Mouse (Mus musculus) liver, embryonic 16.5 days (tissue): ENCODE data around the gene Asb4. TPM values are rescaled to one million over a fixed set of nuclear protein-coding genes. Genes with fewer than 3 reads are reported as not detected.
A peak's percentile ranks its signal among the peaks of the same experiment; 100 is the strongest.

ENCODE experiments used
- ATAC-seq: fragments of 200-750 bp; cut with Nextera tagmentation; 2 replicates; pipeline ENCODE4 v1.8.0; 2017; ENCODE audit warnings: low read depth, mild to moderate bottlenecking, moderate number of reproducible peaks, moderate library complexity
- H3K27ac ChIP-seq: fragments of 300-500 bp; sonication (generic); 2 replicates; pipeline ENCODE4 v1.5.1; 2014; ENCODE audit warnings: mild to moderate bottlenecking, low read length
- H3K27me3 ChIP-seq: fragments of 300-500 bp; sonication (generic); 2 replicates; pipeline ENCODE4 v1.6.1; 2014; ENCODE audit warnings: low read depth, low read length, mixed read lengths; ENCODE audit not compliant: control insufficient read depth, insufficient read depth
- H3K36me3 ChIP-seq: fragments of 300-500 bp; sonication (generic); 2 replicates; pipeline ENCODE4 v1.6.1; 2014; ENCODE audit warnings: mild to moderate bottlenecking; ENCODE audit not compliant: control insufficient read depth, insufficient read depth
- H3K4me1 ChIP-seq: fragments of 300-500 bp; sonication (generic); 2 replicates; pipeline ENCODE4 v1.6.1; 2014; ENCODE audit warnings: low read depth, low read length, mixed read lengths; ENCODE audit not compliant: control insufficient read depth
- H3K4me2 ChIP-seq: fragments of 300-500 bp; sonication (generic); 2 replicates; pipeline ENCODE4 v1.6.1; 2014; ENCODE audit warnings: low read depth, low read length, mixed read lengths
- H3K4me3 ChIP-seq: fragments of 300-500 bp; sonication (generic); 2 replicates; pipeline ENCODE4 v1.5.1; 2014; ENCODE audit warnings: low read depth, mild to moderate bottlenecking, low read length
- H3K9ac ChIP-seq: fragments of 300-500 bp; sonication (generic); 2 replicates; pipeline ENCODE4 v1.6.1; 2014; ENCODE audit warnings: low read depth, low read length
- H3K9me3 ChIP-seq: fragments of 300-500 bp; sonication (generic); replicated peaks from 2 replicates; pipeline ENCODE4 v1.6.1; 2016; ENCODE audit warnings: low read length; ENCODE audit not compliant: control insufficient read depth
- WGBS: fragments of 180-500 bp; shearing (Covaris S2); extraction: QIAGEN DNeasy Blood & Tissue Kit; methylation state at CpG from one replicate; pipeline ENCODE4 v1.1.7; 2014; ENCODE audit not compliant: insufficient replicate concordance; 5-methylcytosine and 5-hydroxymethylcytosine counted together
- polyA plus RNA-seq: library from polyadenylated mRNA; unstranded; fragments of >200 nt; fragmentation: Nextera tagmentation; extraction: Ambion mirVana; gene quantifications from 2 replicates; pipeline ENCODE4 v1.2.1, GENCODE M21; 2015

Asb4 gene
- polyA plus RNA-seq, 1 experiment from 2014 or later, result 3.5 TPM

- WGBS, result 79% methylated on average over 4 of the region's 4 CpGs
These were observed 46.4 kb downstream of the Asb4 start for GRCm38 (mm10) chr6:5429562-5429961.

GRCm38 (mm10) chr6:5429982-5430550 lies 46.9 kb downstream of the Asb4 start:
- 73% methylated on average over 4 of the region's 4 CpGs for WGBS
- H3K36me3 ChIP-seq, result no peaks in the 10 kb centered on the region
- H3K4me2 ChIP-seq, result no peak overlapping the region

More at GRCm38 (mm10) chr6:5429562-5429961, 46.4 kb downstream of the Asb4 start:
- no peaks in the 10 kb centered on the region for H3K27me3 ChIP-seq
- no peak overlapping the region for H3K27ac ChIP-seq
- no peaks in the 10 kb centered on the region for H3K4me1 ChIP-seq
- no peak overlapping the region for H3K9ac ChIP-seq
- H3K4me2 ChIP-seq, result no peak overlapping the region
- no peaks in the 10 kb centered on the region for H3K36me3 ChIP-seq
- no peak for ATAC-seq
- H3K9me3 ChIP-seq, result no peaks in the 10 kb centered on the region
- no peak overlapping the region for H3K4me3 ChIP-seq

GRCm38 (mm10) chr6:5433887-5434286 lies 50.7 kb downstream of the Asb4 start:
- Histone ChIP-seq H3K4me2 (no peak overlapping the region), H3K27me3 (no peaks in the 10 kb centered on the region), H3K36me3 (no peaks in the 10 kb centered on the region), H3K9me3 (no peaks in the 10 kb centered on the region), H3K9ac (no peak overlapping the region), H3K4me1 (no peaks in the 10 kb centered on the region), H3K4me3 (no peak overlapping the region), H3K27ac (no peak overlapping the region)
- ATAC-seq, result no peak
- 49% methylated on average over 2 of the region's 2 CpGs for WGBS

More at GRCm38 (mm10) chr6:5429982-5430550, 46.9 kb downstream of the Asb4 start:
- H3K4me1 ChIP-seq, result no peaks in the 10 kb centered on the region
- no peak overlapping the region for H3K27ac ChIP-seq
- H3K27me3 ChIP-seq, result no peaks in the 10 kb centered on the region
- H3K9me3 ChIP-seq, result no peaks in the 10 kb centered on the region
- H3K9ac ChIP-seq, result no peak overlapping the region
- no peak overlapping the region for H3K4me3 ChIP-seq
- no peak for ATAC-seq

GRCm38 (mm10) chr6:5437757-5438156 lies 54.6 kb downstream of the Asb4 start:
- Histone ChIP-seq H3K4me2 (no peak overlapping the region), H3K9me3 (no peaks in the 10 kb centered on the region), H3K27me3 (no peaks in the 10 kb centered on the region), H3K27ac (no peak overlapping the region), H3K9ac (no peak overlapping the region), H3K36me3 (no peaks in the 10 kb centered on the region), H3K4me3 (no peak overlapping the region), H3K4me1 (peaks cover 5% of the 10 kb centered on the region)
- WGBS, result 35% methylated on average over 4 of the region's 4 CpGs
- ATAC-seq, result no peak

- no peak for ATAC-seq
- H3K36me3 ChIP-seq, result no peaks in the 10 kb centered on the region
- no peak overlapping the region for H3K27ac ChIP-seq
- no peaks in the 10 kb centered on the region for H3K9me3 ChIP-seq
- H3K9ac ChIP-seq, result no peak overlapping the region
- no peak overlapping the region for H3K4me3 ChIP-seq
- H3K27me3 ChIP-seq, result no peaks in the 10 kb centered on the region
- H3K4me2 ChIP-seq, result no peak overlapping the region
- peaks cover 11% of the 10 kb centered on the region for H3K4me1 ChIP-seq
- WGBS, result 72% methylated on average over 6 of the region's 6 CpGs
These were observed 58.0 kb downstream of the Asb4 start for GRCm38 (mm10) chr6:5441221-5441620.

- peaks cover 11% of the 10 kb centered on the region for H3K4me1 ChIP-seq
- ATAC-seq, result peak; percentile 88
- H3K9ac ChIP-seq, result no peak overlapping the region
- no peaks in the 10 kb centered on the region for H3K27me3 ChIP-seq
- H3K9me3 ChIP-seq, result no peaks in the 10 kb centered on the region
- no peak overlapping the region for H3K4me3 ChIP-seq
- H3K36me3 ChIP-seq, result no peaks in the 10 kb centered on the region
- peak overlapping the region; percentile 21 for H3K4me2 ChIP-seq
- WGBS, result 9% methylated on average over 14 of the region's 14 CpGs
- no peak overlapping the region for H3K27ac ChIP-seq
These were observed 59.3 kb downstream of the Asb4 start for GRCm38 (mm10) chr6:5442316-5443085.

GRCm38 (mm10) chr6:5443104-5443863 lies 60.1 kb downstream of the Asb4 start:
- Histone ChIP-seq H3K4me3 (no peak overlapping the region), H3K9me3 (no peaks in the 10 kb centered on the region), H3K36me3 (no peaks in the 10 kb centered on the region), H3K9ac (no peak overlapping the region), H3K27me3 (no peaks in the 10 kb centered on the region), H3K27ac (no peak overlapping the region), H3K4me2 (peak overlapping the region; percentile 21; the same call in 1 of the 2 replicates), H3K4me1 (peaks cover 11% of the 10 kb centered on the region)
- no peak for ATAC-seq
- WGBS, result 29% methylated on average over 13 of the region's 13 CpGs

GRCm38 (mm10) chr6:5444331-5444898 lies 61.2 kb downstream of the Asb4 start:
- no peak overlapping the region for H3K4me3 ChIP-seq
- no peak for ATAC-seq
- H3K9ac ChIP-seq, result no peak overlapping the region
- 61% methylated on average over 5 of the region's 5 CpGs for WGBS
- no peak overlapping the region for H3K27ac ChIP-seq
- H3K9me3 ChIP-seq, result no peaks in the 10 kb centered on the region
- no peaks in the 10 kb centered on the region for H3K27me3 ChIP-seq
- no peak overlapping the region for H3K4me2 ChIP-seq
- H3K36me3 ChIP-seq, result no peaks in the 10 kb centered on the region
- H3K4me1 ChIP-seq, result peaks cover 11% of the 10 kb centered on the region
